Mouse (Mus musculus) midbrain, embryonic 15.5 days (tissue): ENCODE data around the gene Serinc5. TPM values are rescaled to one million over a fixed set of nuclear protein-coding genes. Genes with fewer than 3 reads are reported as not detected.

ENCODE experiments used
- ATAC-seq: fragments of 200-750 bp; cut with Nextera tagmentation; replicated peaks from 2 replicates; pipeline ENCODE4 v1.8.0; 2017; ENCODE audit warnings: moderate TSS enrichment
- H3K27ac ChIP-seq: fragments of 300-500 bp; sonication (generic); 2 replicates; pipeline ENCODE4 v1.5.1; 2015; ENCODE audit warnings: mild to moderate bottlenecking, inconsistent platforms
- H3K27me3 ChIP-seq: fragments of 300-500 bp; sonication (generic); replicated peaks from 2 replicates; pipeline ENCODE4 v1.6.1; 2015; ENCODE audit warnings: inconsistent platforms
- H3K36me3 ChIP-seq: fragments of 300-500 bp; sonication (generic); replicated peaks from 2 replicates; pipeline ENCODE4 v1.6.1; 2015; ENCODE audit warnings: inconsistent platforms
- H3K4me1 ChIP-seq: fragments of 300-500 bp; sonication (generic); 2 replicates; pipeline ENCODE4 v1.6.1; 2015; ENCODE audit warnings: inconsistent platforms
- H3K4me2 ChIP-seq: fragments of 300-500 bp; sonication (generic); 2 replicates; pipeline ENCODE4 v1.6.1; 2015; ENCODE audit warnings: inconsistent platforms, mild to moderate bottlenecking, moderate library complexity
- H3K4me3 ChIP-seq: fragments of 300-500 bp; sonication (generic); 2 replicates; pipeline ENCODE4 v1.5.1; 2015; ENCODE audit warnings: mild to moderate bottlenecking, inconsistent platforms
- H3K9ac ChIP-seq: fragments of 300-500 bp; sonication (generic); 2 replicates; pipeline ENCODE4 v1.6.1; 2015; ENCODE audit warnings: mild to moderate bottlenecking, inconsistent platforms
- H3K9me3 ChIP-seq: fragments of 300-500 bp; sonication (generic); 2 replicates; pipeline ENCODE4 v1.6.1; 2016; ENCODE audit warnings: inconsistent platforms
- WGBS: fragments of 180-500 bp; shearing (Covaris S2); methylation state at CpG from one replicate; pipeline ENCODE4 v1.1.7; 2015; ENCODE audit warnings: mixed read lengths; 5-methylcytosine and 5-hydroxymethylcytosine counted together
- polyA plus RNA-seq: library from polyadenylated mRNA; unstranded; fragments of >200 nt; fragmentation: Nextera tagmentation; extraction: Ambion mirVana; gene quantifications from 2 replicates; pipeline ENCODE4 v1.2.1, GENCODE M21; 2015

Gene Serinc5
- polyA plus RNA-seq, 1 experiment from 2014 or later = 18.6 TPM

- 64% methylated on average over 2 of the region's 2 CpGs for WGBS
- no peak overlapping the region for H3K27ac ChIP-seq
- no peaks in the 10 kb centered on the region for H3K9me3 ChIP-seq
- H3K4me1 ChIP-seq = no peaks in the 10 kb centered on the region
- no peak for ATAC-seq
- H3K4me3 ChIP-seq = no peak overlapping the region
- H3K36me3 ChIP-seq = no peaks in the 10 kb centered on the region
- no peak overlapping the region for H3K9ac ChIP-seq
- H3K27me3 ChIP-seq = no peaks in the 10 kb centered on the region
- H3K4me2 ChIP-seq = no peak overlapping the region
Measured at GRCm38 (mm10) chr13:92650956-92651355, 40.1 kb downstream of the Serinc5 start.

- Histone ChIP-seq H3K4me1 (no peaks in the 10 kb centered on the region), H3K4me2 (no peak overlapping the region), H3K9me3 (no peaks in the 10 kb centered on the region), H3K36me3 (no peaks in the 10 kb centered on the region), H3K27me3 (no peaks in the 10 kb centered on the region), H3K27ac (no peak overlapping the region), H3K9ac (no peak overlapping the region), H3K4me3 (no peak overlapping the region)
- no peak for ATAC-seq
- WGBS = 85% methylated on average over 2 of the region's 2 CpGs
Measured at GRCm38 (mm10) chr13:92652498-92652897, 41.6 kb downstream of the Serinc5 start.

- 45% methylated on average over 5 of the region's 5 CpGs for WGBS
Measured at GRCm38 (mm10) chr13:92653283-92653682, 42.4 kb downstream of the Serinc5 start.

GRCm38 (mm10) chr13:92656815-92657513 lies 46.1 kb downstream of the Serinc5 start:
- Histone ChIP-seq H3K4me2 (no peak overlapping the region), H3K4me3 (no peak overlapping the region), H3K9ac (no peak overlapping the region), H3K27ac (no peak overlapping the region), H3K36me3 (0 out of 2 replicates have a peak, but pooled peaks cover 3% of the 10 kb centered on the region), H3K27me3 (no peaks in the 10 kb centered on the region), H3K9me3 (no peaks in the 10 kb centered on the region), H3K4me1 (no peaks in the 10 kb centered on the region)
- ATAC-seq = no peak
- WGBS = 84% methylated on average over 4 of the region's 4 CpGs

More at GRCm38 (mm10) chr13:92653283-92653682, 42.4 kb downstream of the Serinc5 start:
- Histone ChIP-seq H3K4me3 (no peak overlapping the region), H3K27me3 (no peaks in the 10 kb centered on the region), H3K9ac (no peak overlapping the region), H3K4me2 (no peak overlapping the region), H3K9me3 (no peaks in the 10 kb centered on the region), H3K4me1 (no peaks in the 10 kb centered on the region), H3K27ac (no peak overlapping the region), H3K36me3 (no peaks in the 10 kb centered on the region)
- ATAC-seq = 0 out of 2 replicates have a peak, but pooled peaks have one; percentile 17

GRCm38 (mm10) chr13:92659611-92660010 lies 48.7 kb downstream of the Serinc5 start:
- H3K36me3 ChIP-seq = 0 out of 2 replicates have a peak, but pooled peaks cover 3% of the 10 kb centered on the region
- 84% methylated on average over 3 of the region's 3 CpGs for WGBS

GRCm38 (mm10) chr13:92662555-92663286 lies 51.8 kb downstream of the Serinc5 start:
- H3K4me1 ChIP-seq = no peaks in the 10 kb centered on the region
- no peaks in the 10 kb centered on the region for H3K9me3 ChIP-seq
- H3K4me3 ChIP-seq = no peak overlapping the region
- no peak overlapping the region for H3K27ac ChIP-seq
- no peak overlapping the region for H3K9ac ChIP-seq
- H3K36me3 ChIP-seq = 0 out of 2 replicates have a peak, but pooled peaks cover 3% of the 10 kb centered on the region
- no peak for ATAC-seq
- no peak overlapping the region for H3K4me2 ChIP-seq
- WGBS = 70% methylated on average over 8 of the region's 8 CpGs
- H3K27me3 ChIP-seq = no peaks in the 10 kb centered on the region

More at GRCm38 (mm10) chr13:92659611-92660010, 48.7 kb downstream of the Serinc5 start:
- Histone ChIP-seq H3K4me3 (no peak overlapping the region), H3K27ac (no peak overlapping the region), H3K9me3 (no peaks in the 10 kb centered on the region), H3K27me3 (no peaks in the 10 kb centered on the region), H3K4me1 (no peaks in the 10 kb centered on the region), H3K4me2 (no peak overlapping the region), H3K9ac (no peak overlapping the region)
- ATAC-seq = no peak

- 82% methylated on average over 4 of the region's 4 CpGs for WGBS
- ATAC-seq = no peak
- Histone ChIP-seq H3K27me3 (no peaks in the 10 kb centered on the region), H3K4me3 (no peak overlapping the region), H3K27ac (no peak overlapping the region), H3K9ac (no peak overlapping the region), H3K4me1 (no peaks in the 10 kb centered on the region), H3K9me3 (no peaks in the 10 kb centered on the region), H3K36me3 (0 out of 2 replicates have a peak, but pooled peaks cover 3% of the 10 kb centered on the region), H3K4me2 (no peak overlapping the region)
Measured at GRCm38 (mm10) chr13:92665008-92665407, 54.1 kb downstream of the Serinc5 start.

GRCm38 (mm10) chr13:92668214-92668985 lies 57.5 kb downstream of the Serinc5 start:
- WGBS = 94% methylated on average over 6 of the region's 6 CpGs
- H3K36me3 ChIP-seq = no peaks in the 10 kb centered on the region
- no peaks in the 10 kb centered on the region for H3K9me3 ChIP-seq
- no peaks in the 10 kb centered on the region for H3K27me3 ChIP-seq
- H3K4me3 ChIP-seq = no peak overlapping the region
- ATAC-seq = no peak
- no peak overlapping the region for H3K27ac ChIP-seq
- H3K4me1 ChIP-seq = no peaks in the 10 kb centered on the region
- H3K4me2 ChIP-seq = no peak overlapping the region
- H3K9ac ChIP-seq = no peak overlapping the region

- no peak overlapping the region for H3K9ac ChIP-seq
- H3K36me3 ChIP-seq = no peaks in the 10 kb centered on the region
- H3K27me3 ChIP-seq = no peaks in the 10 kb centered on the region
- H3K27ac ChIP-seq = no peak overlapping the region
- H3K9me3 ChIP-seq = no peaks in the 10 kb centered on the region
- no peak overlapping the region for H3K4me2 ChIP-seq
- no peak for ATAC-seq
- no peaks in the 10 kb centered on the region for H3K4me1 ChIP-seq
- 83% methylated on average over 1 of the region's 1 CpGs for WGBS
- no peak overlapping the region for H3K4me3 ChIP-seq
Measured at GRCm38 (mm10) chr13:92671727-92672126, 60.8 kb downstream of the Serinc5 start.

GRCm38 (mm10) chr13:92674676-92675075 lies 63.8 kb downstream of the Serinc5 start:
- no peak for ATAC-seq
- 78% methylated on average over 2 of the region's 2 CpGs for WGBS
- no peaks in the 10 kb centered on the region for H3K36me3 ChIP-seq
- no peaks in the 10 kb centered on the region for H3K9me3 ChIP-seq
- H3K27me3 ChIP-seq = no peaks in the 10 kb centered on the region
- H3K4me2 ChIP-seq = no peak overlapping the region
- H3K4me1 ChIP-seq = no peaks in the 10 kb centered on the region
- no peak overlapping the region for H3K9ac ChIP-seq
- H3K27ac ChIP-seq = no peak overlapping the region
- H3K4me3 ChIP-seq = no peak overlapping the region

GRCm38 (mm10) chr13:92675308-92675707 lies 64.4 kb downstream of the Serinc5 start:
- H3K4me3 ChIP-seq = no peak overlapping the region
- no peak overlapping the region for H3K9ac ChIP-seq
- H3K27ac ChIP-seq = no peak overlapping the region
- H3K9me3 ChIP-seq = no peaks in the 10 kb centered on the region
- H3K36me3 ChIP-seq = no peaks in the 10 kb centered on the region
- H3K4me1 ChIP-seq = no peaks in the 10 kb centered on the region
- no peak for ATAC-seq
- WGBS = 81% methylated on average over 3 of the region's 3 CpGs
- H3K4me2 ChIP-seq = no peak overlapping the region
- no peaks in the 10 kb centered on the region for H3K27me3 ChIP-seq
